Mouse (Mus musculus) myocyte (in vitro differentiated cells): ENCODE data around the gene Gstp3. TPM values are rescaled to one million over a fixed set of nuclear protein-coding genes. Genes with fewer than 3 reads are reported as not detected.

ENCODE experiments used
- H3K27me3 ChIP-seq: one replicate; pipeline ENCODE4 v1.6.1; 2011; ENCODE audit not compliant: control insufficient read depth, insufficient read depth, insufficient read length
- H3K36me3 ChIP-seq: one replicate; pipeline ENCODE4 v1.6.1; 2011; ENCODE audit not compliant: control insufficient read depth, insufficient read depth
- H3K4me2 ChIP-seq: one replicate; pipeline ENCODE4 v1.6.1; 2011; ENCODE audit warnings: low read depth, control low read depth
- H3K4me3 ChIP-seq: one replicate; pipeline ENCODE4 v1.5.1; 2011; ENCODE audit warnings: mild to moderate bottlenecking, control low read depth, moderate library complexity
- H3K79me2 ChIP-seq: one replicate; pipeline ENCODE4 v1.6.1; 2011; ENCODE audit not compliant: control insufficient read depth, insufficient read depth
- H3ac ChIP-seq: one replicate; pipeline ENCODE4 v1.6.1; 2011; ENCODE audit not compliant: control insufficient read depth, insufficient read length
- CEBPB ChIP-seq: IDR thresholded peaks from 2 replicates; pipeline ENCODE4 v1.6.1; 2011; ENCODE audit warnings: mild to moderate bottlenecking, moderate library complexity; ENCODE audit not compliant: poor library complexity, insufficient read depth, severe bottlenecking
- E2F4 ChIP-seq: IDR thresholded peaks from one replicate; pipeline ENCODE4 v1.6.1; 2011; ENCODE audit warnings: mild to moderate bottlenecking, control low read depth, moderate library complexity; ENCODE audit not compliant: insufficient read depth
- MAX ChIP-seq: IDR thresholded peaks from one replicate; pipeline ENCODE4 v1.6.1; 2011; ENCODE audit warnings: low read depth, mild to moderate bottlenecking, control low read depth
- MYOD1 ChIP-seq, 3 experiments: IDR thresholded peaks; one replicate each; pipeline ENCODE4 v1.6.1; 2011; ENCODE audit warnings: control low read depth in 2 of 3, low read depth in 2 of 3, mild to moderate bottlenecking in 2 of 3, moderate library complexity in 1 of 3; ENCODE audit not compliant: insufficient read length in 2 of 3, control insufficient read depth in 1 of 3
- MYOG ChIP-seq, 3 experiments: IDR thresholded peaks; one replicate each; pipeline ENCODE4 v1.6.1; 2011; ENCODE audit warnings: control low read depth in 2 of 3, low read depth in 2 of 3, mild to moderate bottlenecking in 2 of 3; ENCODE audit not compliant: insufficient read length in 2 of 3, control insufficient read depth in 1 of 3, insufficient read depth in 1 of 3
- POLR2A ChIP-seq: IDR thresholded peaks from one replicate; pipeline ENCODE4 v1.6.1; 2011; ENCODE audit warnings: low read depth, mild to moderate bottlenecking, control low read depth, moderate library complexity; ENCODE audit not compliant: insufficient read length
- POLR2AphosphoS2 ChIP-seq: IDR thresholded peaks from one replicate; pipeline ENCODE4 v1.6.1; 2011; ENCODE audit warnings: low read depth, control low read depth; ENCODE audit not compliant: insufficient read length
- REST ChIP-seq: IDR thresholded peaks from one replicate; pipeline ENCODE4 v1.6.1; 2011; ENCODE audit warnings: mild to moderate bottlenecking, control low read depth, moderate library complexity; ENCODE audit not compliant: insufficient read depth, insufficient read length
- SRF ChIP-seq: IDR thresholded peaks from one replicate; pipeline ENCODE4 v1.6.1; 2011; ENCODE audit warnings: low read depth; ENCODE audit not compliant: control insufficient read depth, insufficient read length
- TCF12 ChIP-seq: IDR thresholded peaks from one replicate; pipeline ENCODE4 v1.6.1; 2011; ENCODE audit warnings: mild to moderate bottlenecking, control low read depth; ENCODE audit not compliant: poor library complexity, insufficient read depth, severe bottlenecking
- TCF3 ChIP-seq: IDR thresholded peaks from one replicate; pipeline ENCODE4 v1.6.1; 2011; ENCODE audit warnings: low read depth, control low read depth; ENCODE audit not compliant: insufficient read length
- USF1 ChIP-seq: IDR thresholded peaks from one replicate; pipeline ENCODE4 v1.6.1; 2011; ENCODE audit warnings: low read depth, mild to moderate bottlenecking, control low read depth, moderate library complexity
- polyA plus RNA-seq: library from polyadenylated mRNA; unstranded; fragments of >200 nt; fragmentation: generic; extraction: Trizol; gene quantifications from one replicate; pipeline ENCODE4 v1.2.1, GENCODE M21; 2012; ENCODE audit warnings: missing spikeins

Gstp3 gene
- polyA plus RNA-seq, 1 experiment = 0.25 TPM

DNA sequence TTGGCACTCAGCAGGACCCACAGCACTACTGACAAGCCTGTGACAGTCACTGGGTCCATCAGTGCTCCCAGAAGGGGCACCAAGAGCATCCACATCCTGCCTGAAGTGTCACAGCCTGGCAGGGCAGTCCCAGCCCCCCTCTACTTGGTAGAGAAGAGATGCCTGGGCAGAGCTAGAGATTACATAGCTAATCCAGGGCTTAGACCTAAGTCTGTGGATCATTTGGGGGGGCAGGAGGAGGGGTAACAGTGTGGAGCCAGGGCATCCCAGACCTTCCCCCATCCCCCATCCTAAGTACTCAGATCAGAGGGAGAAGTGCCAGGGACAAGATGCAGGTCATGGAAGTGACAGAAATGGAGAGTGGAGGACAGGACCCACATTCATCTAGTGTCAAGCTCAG lies 44.6 kb downstream of the Gstp3 start:
- no peak overlapping the region for H3ac ChIP-seq
- peaks cover 7% of the 10 kb centered on the region for H3K36me3 ChIP-seq
- no peak for TF ChIP-seq USF1
- TF ChIP-seq REST = no peak
- no peak for TF ChIP-seq TCF12
- TF ChIP-seq MAX = no peak
- H3K4me3 ChIP-seq = no peak overlapping the region
- H3K27me3 ChIP-seq = no peaks in the 10 kb centered on the region
- H3K4me2 ChIP-seq = no peak overlapping the region
- peaks cover 15% of the 10 kb centered on the region for H3K79me2 ChIP-seq

DNA sequence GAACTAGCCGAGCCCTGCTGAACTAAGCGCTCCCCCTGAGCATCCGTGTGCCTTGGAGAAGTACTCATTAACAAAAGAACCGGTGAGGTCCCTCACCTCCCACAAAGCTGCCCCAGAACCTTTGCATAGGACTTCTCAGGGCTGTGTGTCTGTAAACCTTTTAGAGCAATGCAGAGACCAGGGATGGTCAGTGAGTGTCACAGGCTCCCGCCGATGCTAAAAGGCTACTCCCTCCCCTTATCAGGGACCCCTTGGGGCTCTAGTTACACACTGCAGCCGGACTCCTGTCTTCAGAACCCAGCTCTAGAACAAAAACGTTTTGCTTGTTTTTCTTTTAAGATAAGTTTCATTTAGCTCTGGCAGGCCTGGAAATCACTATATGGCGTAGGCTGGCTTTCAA lies 46.3 kb downstream of the Gstp3 start:
- Histone ChIP-seq H3K27me3 (no peaks in the 10 kb centered on the region), H3K4me3 (peak overlapping the region; percentile 78), H3K4me2 (peak overlapping the region; percentile 60), H3K36me3 (peaks cover 18% of the 10 kb centered on the region), H3K79me2 (peaks cover 15% of the 10 kb centered on the region), H3ac (no peak overlapping the region)
- TF ChIP-seq USF1 (no peak), MYOG (IDR thresholded peaks at IDR 0.05; ENCODE audit: control insufficient read depth in 1 of 3, insufficient read depth in 1 of 3, insufficient read length in 2 of 3, low read depth in 2 of 3) (no peak), SRF (no peak), POLR2AphosphoS2 (no peak), TCF12 (no peak), POLR2A (no peak), CEBPB (no peak), TCF3 (no peak), MAX (no peak), MYOD1 (IDR thresholded peaks at IDR 0.05; ENCODE audit: control insufficient read depth in 1 of 3, insufficient read length in 2 of 3, low read depth in 2 of 3) (no peak), REST (no peak), E2F4 (no peak)

DNA sequence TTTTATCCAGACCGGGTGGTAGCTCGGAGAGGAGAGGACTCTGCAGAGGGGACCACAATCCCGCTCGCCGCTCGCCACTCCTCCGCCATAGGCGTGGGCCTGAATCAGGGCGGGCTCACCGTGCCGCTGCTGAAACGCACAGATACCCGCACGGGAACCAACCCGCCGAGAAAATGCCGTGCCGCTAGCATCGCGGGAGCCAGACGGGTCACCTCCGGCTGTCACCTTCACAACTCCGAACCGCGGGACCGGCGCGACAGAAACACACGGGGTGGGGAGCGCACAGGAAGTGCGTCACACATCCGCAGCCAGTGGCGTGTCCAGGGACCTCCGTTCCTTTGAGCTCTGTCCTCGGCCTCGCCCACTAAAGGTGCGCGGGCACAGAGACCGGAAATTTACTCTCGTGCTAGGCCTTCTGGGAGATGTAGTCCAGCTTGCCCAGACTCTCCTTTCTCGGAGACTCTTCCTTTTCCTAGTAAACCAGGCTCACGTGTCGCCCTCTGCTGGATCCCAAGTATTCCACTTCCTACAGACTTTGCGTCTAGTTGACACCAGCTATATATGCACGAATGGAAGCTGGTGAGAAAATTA lies 46.8 kb downstream of the Gstp3 start, which contains the start of gene Ndufv1:
Gene Ndufv1 (minus strand): TSS at position 375 of the 591 bp plus-strand sequence.
- peak within 1 kb of the TSS; percentile 99 for H3K4me2 ChIP-seq
- peak within 1 kb of the TSS; percentile 15 for H3ac ChIP-seq
- H3K27me3 ChIP-seq = no peaks in the 10 kb centered on the region
- peaks cover 18% of the 10 kb centered on the region for H3K36me3 ChIP-seq
- TF ChIP-seq POLR2AphosphoS2 (peak; percentile 92), E2F4 (peak; percentile 14), SRF (peak; percentile 87), POLR2A (peak; percentile 90), MYOD1 (IDR thresholded peaks at IDR 0.05; ENCODE audit: control insufficient read depth in 1 of 3, insufficient read length in 2 of 3, low read depth in 2 of 3) (peak in 1 of 3 experiments; percentile 26), MYOG (IDR thresholded peaks at IDR 0.05; ENCODE audit: control insufficient read depth in 1 of 3, insufficient read depth in 1 of 3, insufficient read length in 2 of 3, low read depth in 2 of 3) (peak in 1 of 3 experiments; percentile 25), REST (no peak), MAX (no peak)
- peak within 1 kb of the TSS; percentile 78 for H3K4me3 ChIP-seq
- peaks cover 15% of the 10 kb centered on the region for H3K79me2 ChIP-seq

DNA sequence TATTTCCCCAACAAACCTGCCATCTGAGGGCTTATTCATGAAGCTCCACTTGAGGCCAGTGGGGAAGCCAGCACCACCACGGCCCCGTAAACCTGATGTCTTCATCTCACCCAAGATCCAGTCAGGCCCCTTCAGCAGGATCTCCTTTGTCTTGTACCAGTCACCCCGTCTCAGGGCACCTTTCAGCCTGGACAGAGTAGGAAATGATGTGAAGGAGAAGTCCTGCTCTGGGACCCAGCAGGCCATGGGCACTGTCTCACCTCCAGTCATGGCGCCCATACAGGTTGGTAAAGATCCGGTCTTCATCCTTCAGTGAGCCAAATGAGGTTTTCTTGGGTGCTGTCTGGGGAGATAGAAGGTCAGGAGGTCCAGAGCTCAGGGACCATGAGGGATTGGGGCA lies 48.3 kb downstream of the Gstp3 start:
- TF ChIP-seq POLR2AphosphoS2 (no peak), CEBPB (no peak), TCF12 (no peak), E2F4 (no peak), POLR2A (no peak), TCF3 (no peak), SRF (no peak), REST (no peak), MAX (no peak), MYOG (IDR thresholded peaks at IDR 0.05; ENCODE audit: control insufficient read depth in 1 of 3, insufficient read depth in 1 of 3, insufficient read length in 2 of 3, low read depth in 2 of 3) (no peak), USF1 (no peak)
- peak overlapping the region; percentile 99 for H3K4me2 ChIP-seq
- H3K36me3 ChIP-seq = peaks cover 18% of the 10 kb centered on the region
- peak overlapping the region; percentile 78 for H3K4me3 ChIP-seq
- H3K79me2 ChIP-seq = peaks cover 15% of the 10 kb centered on the region
- no peaks in the 10 kb centered on the region for H3K27me3 ChIP-seq
- no peak overlapping the region for H3ac ChIP-seq

Other genes with a start within 250 kb of the Gstp3 start
- 35.5 TPM for gene Chka, start 207.8 kb downstream of the Gstp3 start, polyA plus RNA-seq
- gene Tcirg1, start 152.4 kb downstream of the Gstp3 start, polyA plus RNA-seq = 50.9 TPM
- gene Ndufs8, start 146.8 kb downstream of the Gstp3 start, polyA plus RNA-seq = 482 TPM
- 51.8 TPM for gene Aldh3b1, start 129.8 kb downstream of the Gstp3 start, polyA plus RNA-seq
- 4.0 TPM for gene Unc93b1, start 124.4 kb downstream of the Gstp3 start, polyA plus RNA-seq
- 1.2 TPM for gene Aldh3b3, start 100.9 kb downstream of the Gstp3 start, polyA plus RNA-seq
- gene Aldh3b2, start 87.2 kb downstream of the Gstp3 start, polyA plus RNA-seq = 0.11 TPM
- gene Acy3, start 73.0 kb downstream of the Gstp3 start, polyA plus RNA-seq = 6.3 TPM
- gene Tbx10, start 66.8 kb downstream of the Gstp3 start, polyA plus RNA-seq = 0.04 TPM
- gene Nudt8, start 59.0 kb downstream of the Gstp3 start, polyA plus RNA-seq = 36.9 TPM
- 0.50 TPM for gene Gm49405, start 58.9 kb downstream of the Gstp3 start, polyA plus RNA-seq
- gene Doc2g, start 56.3 kb downstream of the Gstp3 start, polyA plus RNA-seq = 2.5 TPM
- 405 TPM for gene Ndufv1, start 46.8 kb downstream of the Gstp3 start, polyA plus RNA-seq
- 768 TPM for gene Gstp1, start 21.6 kb downstream of the Gstp3 start, polyA plus RNA-seq
- gene Gstp2, start 13.5 kb downstream of the Gstp3 start, polyA plus RNA-seq = 6.7 TPM
- not detected for gene Cabp2, start 22.0 kb upstream of the Gstp3 start, polyA plus RNA-seq
- gene Cdk2ap2, start 37.6 kb upstream of the Gstp3 start, polyA plus RNA-seq = 148 TPM
- 42.3 TPM for gene Pitpnm1, start 40.4 kb upstream of the Gstp3 start, polyA plus RNA-seq
- 250 TPM for gene Aip, start 66.3 kb upstream of the Gstp3 start, polyA plus RNA-seq
- not detected for gene Gpr152, start 80.2 kb upstream of the Gstp3 start, polyA plus RNA-seq
- gene Cabp4, start 84.5 kb upstream of the Gstp3 start, polyA plus RNA-seq = 0.10 TPM
- gene Coro1b, start 89.0 kb upstream of the Gstp3 start, polyA plus RNA-seq = 238 TPM
- 4.9 TPM for gene Ptprcap, start 94.0 kb upstream of the Gstp3 start, polyA plus RNA-seq
- 42.0 TPM for gene Rps6kb2, start 103.8 kb upstream of the Gstp3 start, polyA plus RNA-seq
- gene Carns1, start 115.9 kb upstream of the Gstp3 start, polyA plus RNA-seq = 8.2 TPM
- gene Tbc1d10c, start 131.7 kb upstream of the Gstp3 start, polyA plus RNA-seq = 0.67 TPM
- 702 TPM for gene Ppp1ca, start 132.5 kb upstream of the Gstp3 start, polyA plus RNA-seq
- 16.7 TPM for gene Rad9a, start 142.1 kb upstream of the Gstp3 start, polyA plus RNA-seq
- 11.5 TPM for gene Clcf1, start 154.7 kb upstream of the Gstp3 start, polyA plus RNA-seq
- not detected for gene AC109138.7, start 154.8 kb upstream of the Gstp3 start, polyA plus RNA-seq
- 166 TPM for gene Pold4, start 172.3 kb upstream of the Gstp3 start, polyA plus RNA-seq
- 0.17 TPM for gene Ssh3, start 209.6 kb upstream of the Gstp3 start, polyA plus RNA-seq
- gene Ankrd13d, start 223.6 kb upstream of the Gstp3 start, polyA plus RNA-seq = 1.7 TPM
- gene Grk2, start 246.7 kb upstream of the Gstp3 start, polyA plus RNA-seq = 56.3 TPM